Mouse (Mus musculus): Measurements from ENCODE around the gene Kat7. TPM values are rescaled to one million over a fixed set of nuclear protein-coding genes. Genes with fewer than 3 reads are reported as not detected.
A peak's percentile ranks its signal among the peaks of the same experiment; 100 is the strongest.

Kat7 gene
- total RNA-seq, 2 experiments from 2014 or later = 52.9 to 54.3 TPM

DNA sequence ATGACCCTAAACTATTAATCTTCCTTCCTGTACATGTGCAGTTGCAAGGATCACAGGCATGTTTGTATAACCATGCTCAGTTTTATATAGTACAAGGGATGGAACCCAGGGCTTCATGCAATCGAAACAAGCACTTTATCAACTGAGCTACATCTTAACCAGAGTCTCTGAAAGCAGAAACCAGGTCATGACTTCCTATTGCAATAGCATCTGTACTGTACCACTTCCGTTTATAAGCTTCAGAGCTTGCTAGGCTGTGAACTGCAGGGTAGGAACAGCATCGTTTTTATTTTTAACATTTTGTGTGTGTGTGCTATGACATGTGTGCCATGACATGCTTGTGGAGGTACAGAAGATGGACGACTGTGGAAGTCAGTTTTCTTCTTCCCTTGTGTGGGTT is 23.2 kb upstream of the Kat7 start:
- DNase-seq = no peak

DNA sequence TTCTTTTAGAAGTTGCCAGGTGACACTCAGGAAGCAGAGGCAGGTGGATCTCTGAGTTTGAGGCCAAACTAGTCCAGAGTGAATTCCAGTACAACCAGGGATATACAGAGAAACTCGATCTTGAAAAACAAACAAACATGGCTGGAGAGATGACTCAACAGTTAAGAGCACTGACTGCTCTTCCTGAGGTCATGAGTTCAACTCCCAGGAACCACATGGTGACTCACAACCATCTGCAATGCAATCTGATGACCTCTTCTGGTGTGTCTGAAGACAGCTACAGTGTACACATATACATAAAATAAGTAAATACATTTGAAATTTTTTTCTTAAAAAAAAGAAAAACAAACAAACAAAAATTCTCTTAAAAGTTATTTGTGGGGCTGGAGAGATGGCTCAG is 20.6 kb upstream of the Kat7 start:
- DNase-seq = no peak

DNA sequence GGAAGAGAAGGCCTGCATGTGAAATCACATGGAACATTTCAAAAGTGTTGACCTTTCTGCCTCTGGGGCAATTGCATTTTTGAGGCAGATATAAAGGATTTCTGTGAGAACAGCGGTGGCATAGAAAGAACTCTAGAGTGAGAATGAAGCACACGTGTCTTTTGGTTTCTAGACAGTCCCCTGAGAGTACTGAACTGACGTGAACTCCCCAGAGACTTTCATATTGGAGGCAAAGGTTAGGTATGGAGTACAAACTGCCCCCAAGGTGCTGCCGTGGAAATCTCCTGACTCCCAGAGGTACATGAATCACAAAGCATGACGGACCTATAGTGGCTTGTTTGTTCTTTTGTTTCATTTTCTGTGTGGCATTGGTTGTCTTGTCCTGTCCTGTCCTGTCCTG is 18.6 kb upstream of the Kat7 start:
- no peak for DNase-seq

DNA sequence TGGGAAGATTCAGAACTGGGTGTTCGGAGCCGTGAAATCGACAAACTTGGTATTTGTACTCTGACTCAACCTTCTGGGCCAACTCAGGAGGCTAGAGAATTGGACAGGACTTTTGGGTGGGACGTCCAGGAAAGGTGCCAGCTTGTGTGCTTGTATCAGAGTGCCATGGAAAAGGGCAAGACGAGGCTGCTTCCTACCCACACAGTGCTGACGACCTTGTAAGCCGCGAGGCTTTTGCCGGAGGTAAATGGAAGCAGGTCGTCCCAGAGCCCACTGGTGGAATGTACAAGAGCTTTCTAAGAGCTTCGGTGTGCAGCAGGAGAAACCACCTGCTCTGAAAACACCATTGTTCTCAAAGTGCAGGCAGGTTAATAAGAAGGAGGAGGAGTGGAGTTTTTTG is 16.2 kb upstream of the Kat7 start:
- DNase-seq = no peak

DNA sequence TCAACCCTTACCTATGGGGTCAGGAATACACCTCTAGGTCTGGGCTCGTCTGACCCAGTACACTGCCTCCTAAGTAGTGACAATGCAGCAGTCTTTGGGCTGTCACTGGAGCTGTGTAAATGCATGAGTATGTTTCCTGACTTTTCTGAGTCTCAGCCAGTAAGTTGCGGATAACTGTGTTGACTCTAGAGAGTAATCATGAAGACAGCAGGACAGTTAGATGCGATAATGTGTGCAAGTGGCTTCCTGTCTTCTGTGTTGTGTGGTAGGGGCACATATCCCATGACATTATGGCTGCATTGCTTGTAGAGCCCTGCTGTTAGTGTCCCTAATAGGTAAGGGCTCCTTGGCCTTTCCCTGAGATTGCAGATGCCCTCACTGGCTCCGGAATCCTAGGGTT is 15.8 kb upstream of the Kat7 start:
- DNase-seq = no peak

DNA sequence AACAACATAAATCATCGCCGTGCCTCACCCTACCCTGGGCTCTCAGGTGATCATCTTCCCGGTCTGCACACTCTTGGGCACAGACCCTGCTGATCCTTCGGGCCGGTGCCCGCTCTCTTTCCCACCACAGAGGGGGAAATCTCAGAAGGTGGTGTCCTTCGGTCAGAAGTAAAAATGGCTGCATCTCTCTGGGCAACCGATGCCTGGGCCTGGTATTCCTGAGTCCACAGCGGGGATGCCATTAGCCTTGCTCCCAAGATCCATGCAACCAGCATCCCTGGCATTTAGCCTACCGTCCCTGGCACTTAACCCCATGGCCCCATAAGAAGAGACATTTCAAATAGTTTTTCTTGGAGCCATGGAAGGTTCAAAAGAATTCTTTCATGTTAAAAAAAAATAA is 14.1 kb upstream of the Kat7 start:
- no peak for DNase-seq

DNA sequence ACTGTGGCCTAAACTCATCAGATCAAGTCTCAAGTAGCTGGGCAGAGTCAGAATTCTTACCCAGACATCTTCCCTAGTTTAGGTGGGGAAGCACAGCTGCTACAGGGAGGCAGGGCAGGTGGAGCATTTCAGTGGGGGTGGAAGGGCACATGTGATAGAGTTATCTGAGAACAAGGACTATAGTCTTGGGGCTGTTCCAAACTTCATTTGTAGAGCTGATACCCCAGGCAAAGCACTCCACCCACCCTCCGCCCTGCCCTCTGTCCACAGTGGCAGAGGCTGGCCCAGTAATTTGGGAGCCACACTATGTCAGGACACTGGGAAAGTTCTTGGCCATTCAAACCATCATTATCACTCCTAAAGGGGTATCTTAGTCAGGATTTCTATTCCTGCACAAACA is 10.0 kb upstream of the Kat7 start:
- no peak for DNase-seq

DNA sequence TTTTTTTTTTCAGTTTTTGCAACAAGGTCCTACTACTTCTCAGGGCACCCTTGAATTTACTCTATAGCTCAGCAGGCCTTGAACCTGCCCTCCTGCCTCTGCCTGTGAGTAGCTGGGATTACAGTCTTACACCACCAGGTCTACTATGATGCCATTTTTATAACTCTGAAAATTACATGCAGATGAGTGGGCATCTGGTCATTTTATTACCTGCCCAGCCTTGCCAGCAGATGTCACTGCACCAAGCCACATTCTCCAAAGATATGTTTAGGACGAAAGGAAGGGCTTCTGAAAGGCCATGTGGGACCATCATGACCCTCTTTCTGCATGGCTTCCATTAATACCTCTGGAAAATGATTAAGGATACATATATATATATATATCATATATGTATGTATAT is 9.5 kb upstream of the Kat7 start:
- peak; percentile 27 for DNase-seq

DNA sequence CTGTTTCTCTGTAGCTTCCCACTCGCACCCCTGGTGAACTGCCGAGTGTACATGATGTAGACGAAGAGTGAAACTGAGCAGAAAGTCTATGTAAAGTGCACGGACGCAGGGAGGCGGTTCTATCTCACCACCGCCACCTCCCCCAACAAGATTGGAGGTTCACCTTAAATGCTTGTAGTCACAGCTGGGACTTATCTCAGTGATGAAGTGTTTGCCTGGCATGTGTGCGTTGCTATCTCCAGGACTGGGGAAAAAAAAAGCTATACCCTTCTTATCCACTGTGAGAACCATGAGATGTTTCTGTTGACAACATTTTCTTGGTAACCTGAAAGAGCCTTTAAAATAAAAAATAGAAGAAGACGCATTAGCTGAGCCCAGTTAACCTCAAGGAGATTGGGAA is 8.1 kb upstream of the Kat7 start:
- DNase-seq = no peak

DNA sequence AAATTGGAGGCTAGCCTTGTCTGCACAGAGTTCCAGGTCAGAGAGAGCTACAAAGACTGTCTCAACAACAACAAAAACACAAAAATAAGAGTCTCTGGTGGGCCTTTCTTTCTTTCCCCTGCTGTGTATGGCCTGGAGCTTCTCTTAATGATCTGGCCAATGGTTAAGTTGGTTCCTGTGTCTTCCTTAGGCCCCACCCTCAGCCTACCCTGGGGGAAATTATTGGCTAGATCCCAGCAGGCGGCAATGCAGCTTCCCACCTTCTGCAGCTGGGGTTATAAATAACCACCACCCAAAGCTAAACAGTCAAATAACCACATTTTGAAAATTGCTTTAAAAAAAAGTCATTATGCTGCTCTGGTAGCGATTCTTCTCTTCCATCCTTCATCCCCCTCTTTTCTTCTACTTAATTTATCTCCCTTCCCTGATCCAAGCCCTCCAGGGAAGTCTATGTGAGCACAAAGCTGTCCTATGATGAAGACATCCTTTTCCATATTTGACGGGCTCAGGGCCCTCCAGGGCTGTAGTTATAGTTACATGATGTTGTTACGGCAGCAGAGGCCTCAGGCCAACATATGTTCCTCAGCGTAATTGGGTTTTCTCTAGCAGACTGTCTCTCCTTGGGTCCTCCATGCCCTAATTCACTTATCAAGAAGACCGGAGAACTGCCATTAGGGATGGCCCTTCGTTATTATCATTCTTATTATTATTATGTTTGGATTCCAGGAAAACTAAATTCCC is 5.3 kb upstream of the Kat7 start:
- DNase-seq = no peak

DNA sequence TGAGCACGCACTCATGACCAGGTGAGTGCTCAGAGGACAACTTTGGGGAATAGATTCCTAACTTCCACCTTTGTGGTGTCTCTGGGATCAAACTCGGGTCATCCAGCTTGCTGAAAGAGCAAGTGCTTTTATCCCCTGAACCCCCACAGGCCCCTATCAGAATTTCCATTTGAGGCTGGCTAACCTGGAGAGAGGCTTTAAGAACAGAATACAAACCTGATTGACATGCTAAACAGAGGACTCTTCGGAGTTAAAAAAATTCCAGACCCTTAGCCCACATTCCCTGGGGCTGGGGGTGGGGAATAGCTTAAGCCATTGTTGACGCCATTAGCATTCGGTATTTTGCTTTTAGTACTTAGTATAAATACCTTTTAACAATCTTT is 1.4 kb upstream of the Kat7 start:
- DNase-seq = no peak

DNA sequence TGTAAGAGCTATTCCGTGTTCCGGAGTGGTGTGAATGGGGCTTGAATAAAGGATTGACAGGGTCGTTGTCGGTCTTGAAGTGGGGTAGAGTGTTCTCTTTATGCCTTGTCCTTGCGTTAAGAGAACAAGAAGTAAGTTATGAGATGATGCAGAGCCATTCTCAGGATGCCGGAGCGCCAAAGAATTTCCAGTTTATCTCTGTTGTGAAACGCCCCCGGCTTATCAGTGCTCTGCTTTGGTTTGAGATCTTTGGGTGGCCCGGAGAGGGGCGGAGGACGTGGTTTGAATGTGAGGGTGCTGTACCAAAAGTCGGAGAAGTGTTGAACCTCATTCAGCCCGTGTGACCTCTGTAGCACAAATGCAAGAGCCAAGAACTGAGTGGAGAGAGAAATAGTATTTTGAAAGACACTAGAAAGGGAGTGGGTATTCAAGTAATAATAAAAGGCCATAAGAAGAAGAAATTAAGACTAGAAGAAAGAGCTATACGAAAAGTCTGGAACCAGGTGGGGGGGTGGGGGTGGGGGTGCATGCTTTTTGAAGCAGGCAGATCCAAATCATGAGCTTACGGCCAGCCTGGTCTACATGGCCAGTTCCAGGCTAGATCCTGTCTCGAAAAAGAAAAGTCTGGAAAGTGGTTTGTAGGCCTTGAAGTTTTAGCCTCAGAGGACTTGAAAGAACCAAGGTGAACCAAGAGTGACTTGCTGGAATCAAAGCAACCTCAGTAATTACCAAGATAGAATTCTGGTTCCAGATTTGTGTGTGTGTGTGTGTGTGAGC is 790 bp upstream of the Kat7 start:
- DNase-seq = peak; percentile 33

DNA sequence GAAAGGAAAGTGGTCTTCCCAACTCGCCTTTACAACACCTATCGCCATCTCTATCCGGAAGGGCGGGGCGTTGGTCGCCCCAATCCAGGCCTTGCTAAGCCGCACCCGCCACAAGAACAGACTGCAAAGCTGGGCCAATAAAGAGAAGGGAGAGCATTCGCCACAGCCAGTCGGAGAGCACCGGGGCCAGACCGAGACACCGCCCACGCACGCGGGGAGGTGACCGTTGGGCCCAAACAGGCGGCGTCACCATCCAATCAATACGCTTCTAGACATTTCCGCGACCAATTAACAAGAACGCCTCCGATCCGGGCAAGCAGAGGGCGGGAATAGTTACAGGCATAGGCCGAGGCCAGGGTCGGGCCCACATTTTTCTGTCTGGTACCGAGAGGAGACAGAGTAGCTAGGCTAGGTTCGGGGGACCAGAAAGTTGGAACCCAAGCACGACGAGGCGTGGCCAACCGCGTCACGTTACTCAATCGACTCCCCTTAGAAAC is 488 bp downstream of the Kat7 start:
- DNase-seq = peak; percentile 97

DNA sequence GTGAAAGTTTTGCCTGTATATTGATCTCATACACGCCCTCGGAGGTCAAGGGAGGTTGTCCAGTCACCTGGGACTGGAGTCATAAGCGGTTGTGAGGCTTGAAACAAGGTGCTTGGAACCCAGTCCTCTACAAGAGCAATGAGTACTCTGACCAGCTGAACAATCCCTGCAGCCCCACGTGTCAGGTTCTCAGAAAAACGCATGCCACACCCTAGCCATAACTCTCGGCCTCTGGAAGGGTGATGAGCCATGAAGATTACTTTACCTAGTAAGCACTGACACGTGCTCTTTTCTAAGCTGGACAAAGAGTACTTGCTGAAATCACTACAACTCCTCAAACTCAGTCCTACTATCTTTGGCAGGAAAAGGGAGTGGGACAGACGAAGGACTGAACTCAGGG is 2.5 kb downstream of the Kat7 start:
- no peak for DNase-seq

DNA sequence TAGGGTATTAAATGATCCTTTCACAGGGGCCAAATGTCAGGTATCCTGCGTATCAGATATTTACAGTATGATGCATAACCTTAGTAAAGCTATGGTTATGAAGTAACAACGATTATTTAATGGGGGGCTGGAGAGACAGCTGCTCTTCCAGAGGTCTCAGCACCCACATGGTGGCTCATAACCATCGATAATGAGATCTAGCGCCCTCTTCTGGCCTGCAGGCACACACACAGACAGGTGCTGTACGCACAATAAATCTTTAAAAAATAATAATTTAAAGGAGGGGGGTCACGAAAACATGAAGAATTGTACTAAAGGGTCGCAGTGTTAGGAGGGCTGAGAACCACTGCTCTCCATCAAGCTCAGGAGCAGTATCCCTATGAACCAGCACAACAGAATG is 4.4 kb downstream of the Kat7 start:
- DNase-seq = no peak

DNA sequence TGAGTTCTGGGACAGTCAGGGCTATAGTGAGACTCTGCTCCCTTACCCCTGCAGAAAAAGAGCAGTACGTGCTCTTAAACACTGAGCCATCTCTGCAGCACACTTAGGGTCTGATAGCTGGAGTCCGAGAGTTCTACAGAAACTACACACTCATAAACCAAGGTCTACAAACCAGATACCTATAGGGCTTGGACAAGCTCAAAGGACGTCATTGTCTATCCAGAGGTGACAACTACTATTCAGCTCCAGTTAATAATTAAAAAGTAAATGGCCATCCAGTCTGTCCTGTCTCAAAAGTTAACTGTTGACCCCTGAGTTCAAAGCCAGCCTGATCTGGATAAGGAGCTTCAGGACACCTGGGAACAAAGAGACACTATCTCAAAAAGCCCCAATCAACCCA is 8.3 kb downstream of the Kat7 start:
- no peak for DNase-seq

DNA sequence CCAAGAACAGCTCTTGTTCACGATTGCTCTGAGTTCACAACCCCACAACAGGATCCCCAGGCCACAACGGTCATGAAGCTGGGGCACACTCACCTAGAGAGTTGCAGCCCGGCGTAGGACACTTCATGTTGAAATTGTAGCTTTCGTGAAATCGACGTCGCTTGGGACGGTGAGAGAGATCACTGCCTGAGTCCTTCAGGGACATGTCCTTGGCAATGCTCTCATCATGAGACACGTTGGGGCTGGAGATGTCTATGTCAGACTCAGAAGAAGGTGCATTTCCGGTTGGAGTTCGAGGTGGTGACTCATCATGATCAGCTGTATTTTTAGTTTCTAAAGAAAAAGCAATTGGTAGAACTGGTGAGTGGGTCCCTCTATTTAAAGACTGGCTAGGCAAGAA is 10.2 kb downstream of the Kat7 start:
- DNase-seq = no peak

DNA sequence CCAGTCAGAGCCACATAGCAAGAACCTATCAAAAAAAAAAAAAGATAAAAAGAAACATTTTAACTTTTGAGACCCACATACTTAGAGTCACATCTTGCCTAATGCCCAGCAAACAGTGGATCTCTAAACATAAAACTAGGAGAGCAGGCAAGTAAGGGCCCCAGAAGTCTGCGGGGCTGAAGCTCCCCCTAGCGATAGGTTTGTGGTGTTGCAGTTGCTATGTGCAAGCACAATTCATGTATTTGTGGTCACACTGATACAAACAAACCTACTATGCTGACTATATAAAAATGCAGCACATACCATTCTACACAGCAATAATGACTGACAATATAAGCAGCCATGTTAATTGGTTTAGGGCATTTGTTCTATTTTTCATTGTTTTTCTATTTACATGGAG is 11.9 kb downstream of the Kat7 start:
- no peak for DNase-seq

DNA sequence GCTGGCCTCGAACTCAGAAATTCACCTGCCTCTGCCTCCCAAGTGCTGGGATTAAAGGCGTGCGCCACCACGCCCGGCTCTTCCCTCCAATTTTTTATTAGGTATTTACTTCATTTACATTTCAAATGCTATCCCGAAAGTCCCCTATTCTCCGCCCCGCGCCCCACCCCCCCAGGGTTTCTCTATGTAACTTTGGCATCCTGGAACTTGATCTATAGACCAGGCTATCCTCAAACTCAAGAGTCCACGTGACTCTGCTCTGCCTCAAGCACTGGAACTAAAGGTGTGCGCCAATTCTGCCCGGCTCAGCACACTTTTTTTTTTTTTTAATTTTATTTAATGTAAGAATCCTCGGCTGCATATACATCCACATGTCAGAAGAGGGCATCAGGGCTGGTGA is 14.3 kb downstream of the Kat7 start:
- DNase-seq = no peak

DNA sequence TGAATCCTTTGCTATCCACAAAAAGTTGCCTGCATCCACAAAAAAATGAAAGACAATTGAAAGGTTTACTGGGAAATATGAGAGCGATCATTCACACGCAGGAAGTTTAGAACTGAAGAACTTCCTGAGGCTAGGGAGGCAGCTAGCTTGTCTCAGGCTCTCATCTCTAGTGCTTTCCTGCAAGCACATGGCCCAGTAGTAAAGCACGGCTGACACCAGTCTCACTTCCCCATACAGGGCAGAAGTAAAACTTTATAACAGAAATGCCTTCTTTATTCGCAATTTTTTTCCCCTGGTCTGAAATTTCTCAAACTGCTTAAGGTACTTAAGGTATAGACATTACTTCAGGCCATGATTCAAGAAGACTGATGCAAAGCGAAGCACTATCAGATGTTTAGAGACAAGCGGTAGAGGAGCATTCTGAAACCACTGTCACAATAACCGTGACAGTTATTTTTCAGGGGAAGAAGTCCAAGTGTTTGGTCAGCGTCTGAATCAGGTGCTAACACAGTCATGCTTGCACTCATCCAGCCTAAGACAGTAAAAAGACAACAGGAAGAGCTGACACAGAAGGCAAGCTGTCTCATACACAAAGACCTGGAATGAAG is 16.9 kb downstream of the Kat7 start:
- no peak for DNase-seq

DNA sequence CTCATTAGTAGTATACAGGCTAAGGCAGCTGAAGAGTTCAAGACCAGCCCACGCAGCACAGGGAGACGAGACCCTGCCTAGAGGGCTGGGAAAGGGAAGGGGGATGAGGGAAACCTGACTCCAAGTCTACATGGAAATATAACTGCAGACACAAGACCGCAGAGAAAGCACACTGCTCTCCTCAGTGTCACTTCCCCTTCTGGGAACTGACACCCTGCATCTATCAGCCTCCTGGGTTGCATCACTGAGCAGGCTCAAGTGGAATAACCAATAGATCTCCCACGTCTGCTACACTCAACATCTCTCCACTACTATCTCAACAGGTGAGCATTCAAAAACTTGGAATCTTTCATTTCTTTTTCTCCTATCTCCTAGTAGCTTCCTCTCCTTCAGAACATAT is 18.0 kb downstream of the Kat7 start:
- DNase-seq = no peak

DNA sequence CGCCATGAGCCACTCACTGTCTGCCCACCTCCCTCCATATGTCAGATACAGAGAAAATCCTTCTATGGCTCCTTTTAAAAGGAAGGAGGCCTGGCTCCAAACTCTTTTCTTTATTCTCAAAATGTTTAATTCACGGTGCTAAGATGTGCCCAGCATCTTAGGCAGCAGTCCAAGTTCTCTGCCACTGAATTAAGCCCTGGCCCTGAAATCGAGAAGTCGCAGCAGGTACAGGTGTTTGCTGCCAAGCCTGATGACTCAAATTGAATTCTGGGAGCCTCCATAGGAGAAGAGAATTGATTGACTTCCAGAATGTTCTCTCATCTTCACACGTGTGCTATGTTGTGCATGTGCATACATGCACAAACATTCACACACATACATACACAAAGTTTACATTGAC is 27.7 kb downstream of the Kat7 start:
- no peak for DNase-seq

DNA sequence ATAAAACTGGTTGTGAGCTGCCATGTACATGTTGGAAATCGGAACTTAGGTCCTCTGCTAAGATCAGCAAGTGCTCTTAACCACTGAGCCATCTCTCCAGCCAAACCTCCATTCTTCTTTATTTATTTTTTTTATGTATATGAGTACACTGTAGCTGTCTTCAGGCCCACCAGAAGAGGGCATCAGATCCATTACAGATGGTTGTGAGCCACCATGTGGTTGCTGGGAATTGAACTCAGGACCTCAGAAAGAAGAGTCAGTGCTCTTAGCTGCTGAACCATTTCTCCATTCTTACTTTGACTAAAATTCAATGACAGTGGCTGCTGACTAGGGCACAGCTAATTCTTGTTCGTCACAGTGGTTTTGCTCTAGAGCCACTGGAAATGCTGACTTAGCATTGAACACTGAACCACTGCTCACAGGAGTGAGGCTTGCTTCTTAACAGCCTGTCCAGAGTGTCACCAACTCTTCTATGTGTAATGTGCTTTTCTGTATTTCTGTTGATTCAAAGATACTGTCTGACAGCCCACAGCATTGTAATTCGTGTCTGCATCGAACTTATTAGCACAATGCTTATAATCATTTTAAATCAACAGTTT is 30.9 kb downstream of the Kat7 start:
- no peak for DNase-seq

Measured in heart, postnatal 4 days (tissue).